Mouse (Mus musculus): Measurements from ENCODE around the gene Tgfa. TPM values are rescaled to one million over a fixed set of nuclear protein-coding genes. Genes with fewer than 3 reads are reported as not detected.

Gene Tgfa
- polyA plus RNA-seq, 1 experiment from 2014 or later: 1.5 TPM

- Histone ChIP-seq H3K36me3 (no peaks in the 10 kb centered on the region), H3K4me1 (replicated peaks) (0 out of 2 replicates have a peak, but pooled peaks cover 7% of the 10 kb centered on the region), H3K27ac (no peak overlapping the region), H3K4me3 (replicated peaks) (no peak overlapping the region), H3K9me3 (no peaks in the 10 kb centered on the region), H3K27me3 (no peaks in the 10 kb centered on the region; the same call in 1 of the 2 replicates), H3K4me2 (no peak overlapping the region), H3K9ac (replicated peaks) (no peak overlapping the region)
- ATAC-seq (ENCODE audit: insufficient number of reproducible peaks, insufficient read depth, low FRiP score, low TSS enrichment, low read depth): no peak
- 34% methylated on average over 13 of the region's 13 CpGs for WGBS
These were observed 38.7 kb downstream of the Tgfa start for GRCm38 (mm10) chr6:86233512-86234430.

- H3K27ac ChIP-seq: no peak overlapping the region
- peaks cover 2% of the 10 kb centered on the region; the same call in 1 of the 2 replicates for H3K4me1 ChIP-seq (replicated peaks)
- H3K4me2 ChIP-seq: no peak overlapping the region
- no peaks in the 10 kb centered on the region for H3K9me3 ChIP-seq
- no peak overlapping the region for H3K4me3 ChIP-seq (replicated peaks)
- ATAC-seq (ENCODE audit: insufficient number of reproducible peaks, insufficient read depth, low FRiP score, low TSS enrichment, low read depth): no peak
- H3K9ac ChIP-seq (replicated peaks): no peak overlapping the region
- H3K27me3 ChIP-seq: no peaks in the 10 kb centered on the region
- no peaks in the 10 kb centered on the region for H3K36me3 ChIP-seq
- 67% methylated on average over 3 of the region's 3 CpGs for WGBS
These were observed 49.8 kb downstream of the Tgfa start for GRCm38 (mm10) chr6:86244866-86245265.

DNA sequence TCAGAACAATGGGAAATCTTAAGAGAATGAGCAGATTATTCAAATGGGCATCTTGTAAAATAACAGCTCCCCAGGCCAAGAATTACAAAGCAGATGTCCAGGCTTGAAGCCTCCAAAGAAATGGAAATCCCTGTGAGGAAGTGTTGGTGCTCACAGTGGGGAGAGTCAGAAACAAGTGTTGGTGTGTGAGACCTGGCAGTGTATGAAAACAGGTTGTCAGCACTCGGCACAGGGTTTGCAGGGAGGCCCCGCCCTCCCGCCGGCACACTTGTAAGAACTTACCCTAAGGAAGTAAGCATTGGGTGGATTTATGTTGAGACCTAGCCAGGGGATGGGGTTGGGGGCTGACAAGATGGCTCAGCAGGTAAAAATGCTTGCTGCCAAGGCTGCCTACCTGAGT is 50.9 kb downstream of the Tgfa start:
- Histone ChIP-seq H3K4me3 (replicated peaks) (no peak overlapping the region), H3K4me1 (replicated peaks) (peaks cover 6% of the 10 kb centered on the region; the same call in 1 of the 2 replicates), H3K9me3 (no peaks in the 10 kb centered on the region), H3K4me2 (no peak overlapping the region), H3K36me3 (no peaks in the 10 kb centered on the region), H3K9ac (replicated peaks) (no peak overlapping the region), H3K27me3 (no peaks in the 10 kb centered on the region), H3K27ac (no peak overlapping the region)
- no peak for ATAC-seq (ENCODE audit: insufficient number of reproducible peaks, insufficient read depth, low FRiP score, low TSS enrichment, low read depth)
- WGBS: 45% methylated on average over 4 of the region's 4 CpGs

DNA sequence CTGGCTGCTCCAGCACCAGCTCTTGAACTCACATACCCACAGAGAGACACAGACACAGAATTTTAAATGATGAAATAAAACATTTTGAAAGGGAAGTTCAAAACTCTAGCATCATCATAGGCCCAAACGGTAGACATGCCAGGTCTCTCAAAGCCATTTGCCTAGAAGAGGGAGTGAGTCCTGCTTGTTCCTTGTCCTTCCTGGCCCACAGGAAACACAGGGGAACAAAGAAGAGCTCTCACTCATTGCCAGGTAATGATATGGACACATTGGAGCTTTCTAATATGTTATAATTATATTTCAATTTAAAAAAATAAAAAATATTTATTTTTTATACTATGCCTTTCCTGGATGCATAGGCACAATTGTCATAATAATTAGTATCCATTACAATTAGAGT is 53.5 kb downstream of the Tgfa start:
- Histone ChIP-seq H3K4me3 (replicated peaks) (no peak overlapping the region), H3K9me3 (no peaks in the 10 kb centered on the region), H3K36me3 (no peaks in the 10 kb centered on the region), H3K4me2 (no peak overlapping the region), H3K27ac (no peak overlapping the region), H3K4me1 (replicated peaks) (peaks cover 10% of the 10 kb centered on the region), H3K27me3 (no peaks in the 10 kb centered on the region), H3K9ac (replicated peaks) (no peak overlapping the region)
- ATAC-seq (ENCODE audit: insufficient number of reproducible peaks, insufficient read depth, low FRiP score, low TSS enrichment, low read depth): no peak
- WGBS: 79% methylated on average over 1 of the region's 1 CpGs

- Histone ChIP-seq H3K27ac (peak overlapping the region; percentile 47; the same call in 1 of the 2 replicates), H3K27me3 (no peaks in the 10 kb centered on the region), H3K36me3 (no peaks in the 10 kb centered on the region), H3K9me3 (no peaks in the 10 kb centered on the region), H3K9ac (replicated peaks) (no peak overlapping the region), H3K4me2 (no peak overlapping the region), H3K4me3 (replicated peaks) (no peak overlapping the region), H3K4me1 (replicated peaks) (peaks cover 10% of the 10 kb centered on the region)
- 66% methylated on average over 16 of the region's 16 CpGs for WGBS
- no peak for ATAC-seq (ENCODE audit: insufficient number of reproducible peaks, insufficient read depth, low FRiP score, low TSS enrichment, low read depth)
These were observed 54.0 kb downstream of the Tgfa start for GRCm38 (mm10) chr6:86249042-86249441.

GRCm38 (mm10) chr6:86250236-86250635 is 55.2 kb downstream of the Tgfa start:
- no peak overlapping the region for H3K9ac ChIP-seq (replicated peaks)
- no peak overlapping the region for H3K4me3 ChIP-seq (replicated peaks)
- H3K4me2 ChIP-seq: no peak overlapping the region
- H3K27me3 ChIP-seq: no peaks in the 10 kb centered on the region
- H3K27ac ChIP-seq: no peak overlapping the region
- ATAC-seq (ENCODE audit: insufficient number of reproducible peaks, insufficient read depth, low FRiP score, low TSS enrichment, low read depth): no peak
- H3K4me1 ChIP-seq (replicated peaks): peaks cover 10% of the 10 kb centered on the region
- H3K9me3 ChIP-seq: no peaks in the 10 kb centered on the region
- H3K36me3 ChIP-seq: no peaks in the 10 kb centered on the region
- 88% methylated on average over 2 of the region's 2 CpGs for WGBS

GRCm38 (mm10) chr6:86250830-86251229 is 55.8 kb downstream of the Tgfa start:
- no peak overlapping the region for H3K4me3 ChIP-seq (replicated peaks)
- no peaks in the 10 kb centered on the region for H3K9me3 ChIP-seq
- H3K4me2 ChIP-seq: no peak overlapping the region
- H3K9ac ChIP-seq (replicated peaks): no peak overlapping the region; the same call in 1 of the 2 replicates
- H3K36me3 ChIP-seq: no peaks in the 10 kb centered on the region
- no peaks in the 10 kb centered on the region for H3K27me3 ChIP-seq
- 0 out of 2 replicates have a peak overlapping the region, but pooled peaks have one; percentile 23 for H3K27ac ChIP-seq
- WGBS: 92% methylated on average over 8 of the region's 8 CpGs
- peaks cover 10% of the 10 kb centered on the region for H3K4me1 ChIP-seq (replicated peaks)
- ATAC-seq (ENCODE audit: insufficient number of reproducible peaks, insufficient read depth, low FRiP score, low TSS enrichment, low read depth): no peak

- Histone ChIP-seq H3K27me3 (no peaks in the 10 kb centered on the region), H3K36me3 (no peaks in the 10 kb centered on the region), H3K4me1 (replicated peaks) (peaks cover 10% of the 10 kb centered on the region), H3K9me3 (no peaks in the 10 kb centered on the region), H3K4me3 (replicated peaks) (no peak overlapping the region), H3K4me2 (no peak overlapping the region), H3K27ac (no peak overlapping the region), H3K9ac (replicated peaks) (no peak overlapping the region)
- no peak for ATAC-seq (ENCODE audit: insufficient number of reproducible peaks, insufficient read depth, low FRiP score, low TSS enrichment, low read depth)
- WGBS: 69% methylated on average over 10 of the region's 10 CpGs
These were observed 57.4 kb downstream of the Tgfa start for GRCm38 (mm10) chr6:86252176-86253125.

DNA sequence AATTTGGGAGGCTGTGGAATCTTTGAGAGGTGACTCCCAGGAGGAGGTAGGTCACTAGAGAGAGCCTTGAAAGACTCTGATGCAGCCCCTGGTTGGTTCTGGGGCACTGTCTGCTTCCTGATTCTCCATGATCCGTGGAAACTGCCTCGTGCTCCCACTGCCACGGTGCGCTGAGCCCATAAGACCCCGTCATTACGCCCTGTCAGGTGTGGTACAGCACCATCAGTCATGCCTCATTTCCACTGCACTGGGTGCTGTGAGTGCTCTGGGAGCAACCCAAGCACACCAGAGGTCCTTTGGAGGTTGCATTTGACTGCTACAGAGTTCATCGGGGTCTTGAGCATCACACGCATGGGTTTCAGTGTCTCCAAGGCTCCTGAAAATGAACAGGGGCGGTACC is 60.9 kb downstream of the Tgfa start:
- H3K9me3 ChIP-seq: no peaks in the 10 kb centered on the region
- no peak overlapping the region for H3K4me3 ChIP-seq (replicated peaks)
- H3K4me1 ChIP-seq (replicated peaks): peaks cover 11% of the 10 kb centered on the region
- no peaks in the 10 kb centered on the region for H3K27me3 ChIP-seq
- ATAC-seq (ENCODE audit: insufficient number of reproducible peaks, insufficient read depth, low FRiP score, low TSS enrichment, low read depth): no peak
- H3K9ac ChIP-seq (replicated peaks): no peak overlapping the region
- H3K36me3 ChIP-seq: no peaks in the 10 kb centered on the region
- no peak overlapping the region for H3K4me2 ChIP-seq
- no peak overlapping the region for H3K27ac ChIP-seq
- 90% methylated on average over 9 of the region's 9 CpGs for WGBS

DNA sequence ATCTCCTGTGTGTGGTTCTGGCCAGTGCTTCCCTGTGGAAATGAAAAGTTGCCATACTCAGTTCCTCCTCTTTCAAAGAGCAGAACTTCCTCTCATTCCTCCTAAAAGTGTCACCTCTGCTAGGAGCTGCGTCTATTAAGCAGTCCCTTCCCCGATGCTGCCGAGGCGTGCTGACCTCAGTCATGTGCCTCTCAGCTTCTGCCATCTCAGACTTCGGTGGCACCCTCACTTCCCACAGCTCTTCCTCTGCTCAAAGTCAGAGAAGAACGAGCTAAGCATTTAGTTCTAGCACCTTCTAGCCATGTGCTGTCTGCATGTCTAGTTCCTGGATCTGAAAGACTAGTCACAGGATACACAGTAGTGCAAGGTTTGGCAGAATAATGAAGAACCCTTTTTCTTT is 64.2 kb downstream of the Tgfa start:
- no peak for ATAC-seq (ENCODE audit: insufficient number of reproducible peaks, insufficient read depth, low FRiP score, low TSS enrichment, low read depth)
- H3K9me3 ChIP-seq: no peaks in the 10 kb centered on the region
- H3K36me3 ChIP-seq: no peaks in the 10 kb centered on the region
- H3K27ac ChIP-seq: no peak overlapping the region
- H3K9ac ChIP-seq (replicated peaks): no peak overlapping the region
- H3K4me2 ChIP-seq: no peak overlapping the region
- H3K27me3 ChIP-seq: no peaks in the 10 kb centered on the region
- WGBS: 88% methylated on average over 6 of the region's 6 CpGs
- peaks cover 6% of the 10 kb centered on the region; the same call in 1 of the 2 replicates for H3K4me1 ChIP-seq (replicated peaks)
- no peak overlapping the region for H3K4me3 ChIP-seq (replicated peaks)

Data from limb, embryonic 12.5 days (tissue).